Mouse (Mus musculus) adrenal gland, postnatal 4 days (tissue): ENCODE results near the gene Zdhhc21. TPM values are rescaled to one million over a fixed set of nuclear protein-coding genes. Genes with fewer than 3 reads are reported as not detected.

ENCODE experiments used
- DNase-seq, 2 experiments: peaks; one replicate each; pipeline ENCODE4 v3.0.0; 2021 to 2022; ENCODE audit warnings: low spot score in 2 of 2, mixed read lengths in 2 of 2
- total RNA-seq, 2 experiments: library from RNA; stranded (reverse); gene quantifications; 2 replicates each; pipeline ENCODE4 v1.2.3; 2021

Gene Zdhhc21
- total RNA-seq, 2 experiments from 2014 or later = 23.2 to 25.0 TPM

GRCm38 (mm10) chr4:82765513-82766216 lies 94.1 kb downstream of the Zdhhc21 start:
- DNase-seq = no peak

- DNase-seq = no peak
Measured at GRCm38 (mm10) chr4:82763586-82763985, 96.2 kb downstream of the Zdhhc21 start.

GRCm38 (mm10) chr4:82762430-82763119 lies 97.2 kb downstream of the Zdhhc21 start:
- DNase-seq = no peak

- no peak for DNase-seq
Measured at GRCm38 (mm10) chr4:82756295-82756626, 103.5 kb downstream of the Zdhhc21 start.

GRCm38 (mm10) chr4:82755616-82756294 lies 104.0 kb downstream of the Zdhhc21 start:
- no peak for DNase-seq

Other genes with a start within 250 kb of the Zdhhc21 start
- gene Nfib, start 154.2 kb downstream of the Zdhhc21 start, total RNA-seq = 100 to 1,000 TPM; 118 to 124 TPM
- gene Cer1, start 25.2 kb upstream of the Zdhhc21 start, total RNA-seq = under 1 TPM in 1 of 2 experiments, not detected in 1; 0.17 TPM
- 10 to 100 TPM; 12.4 to 22.5 TPM for gene Frem1, start 192.4 kb upstream of the Zdhhc21 start, total RNA-seq